Comparison of ENCODE assay signal across 19 mouse cellular contexts in genomic region chr11:119808647-119809280, GRCm38 (mm10).
A peak's percentile ranks its signal among the peaks of the same experiment; 100 is the strongest.
DNase-seq lines count a peak whose midpoint lies in the region; ATAC-seq and TF ChIP-seq lines count a peak whose summit lies in the region.
"Had no signal": no experiment of that assay in that cellular context is flagged by ENCODE, and none has a peak within 500 bp of the region (broad histone marks: within the 10 kb centered on the region; RNA-seq: fewer than 3 reads in every experiment).

No protein-coding gene starts in this region.

- DNase-seq in left cerebral cortex, adult 2 months (ENCODE audit: extremely low spot score in 1 of 2, low spot score in 2 of 2), result no peak
- no peak for DNase-seq in left cerebral cortex, adult 11 months (ENCODE audit: low spot score)
- DNase-seq in cerebellum, adult 11 months, result no peak
- DNase-seq in lung, postnatal 25 days (ENCODE audit: low spot score), result no peak
- DNase-seq: embryo, embryonic 11 days; heart, adult 18-20 months; layer of hippocampus, postnatal 36 days; liver, embryonic 13.5 days; lung, postnatal 4 days had no signal

- H3K27ac ChIP-seq in left cerebral cortex, adult 2 months, result peak overlapping the region; percentile 90
- peak overlapping the region; percentile 11 for H3K27ac ChIP-seq in cortical plate, adult 2 months (ENCODE audit: insufficient read depth, low read length)
- peak overlapping the region; percentile 32; the same call in 1 of the 2 replicates for H3K27ac ChIP-seq in embryonic facial prominence, embryonic 12.5 days
- H3K27ac ChIP-seq in limb, embryonic 12.5 days, result peak overlapping the region; percentile 66
- H3K27ac ChIP-seq: forebrain, embryonic 12.5 days; heart, embryonic 13.5 days; kidney, embryonic 15.5 days; limb, embryonic 13.5 days; liver, embryonic 13.5 days; stomach, postnatal 0 days had no signal

- H3K4me1 ChIP-seq in cortical plate, adult 2 months (ENCODE audit: control insufficient read depth, insufficient read depth, low read length), result peaks cover 13% of the 10 kb centered on the region
- H3K4me1 ChIP-seq in embryonic facial prominence, embryonic 12.5 days, result peaks cover 25% of the 10 kb centered on the region; the same call in 1 of the 2 replicates
- H3K4me1 ChIP-seq in limb, embryonic 12.5 days (replicated peaks), result peaks cover 42% of the 10 kb centered on the region
- H3K4me1 ChIP-seq: kidney, embryonic 15.5 days had no signal

- no peak overlapping the region for H3K4me2 ChIP-seq in embryonic facial prominence, embryonic 12.5 days (replicated peaks)
- H3K4me2 ChIP-seq in limb, embryonic 12.5 days, result peak overlapping the region; percentile 15
- H3K4me2 ChIP-seq: forebrain, embryonic 12.5 days; heart, embryonic 13.5 days; kidney, embryonic 15.5 days; limb, embryonic 13.5 days; liver, embryonic 13.5 days; lung, embryonic 14.5 days had no signal

- TF ChIP-seq POLR2A in cortical plate, adult 2 months (IDR thresholded peaks at IDR 0.05; ENCODE audit: extremely low read depth, insufficient read depth, low read length), result no peak

- H3K9me3 ChIP-seq in embryonic facial prominence, embryonic 12.5 days, result no peaks in the 10 kb centered on the region
- H3K9me3 ChIP-seq in limb, embryonic 12.5 days, result no peaks in the 10 kb centered on the region
- H3K9me3 ChIP-seq: forebrain, embryonic 12.5 days; heart, embryonic 13.5 days; kidney, embryonic 15.5 days; limb, embryonic 13.5 days; liver, embryonic 13.5 days had no signal

- intact Hi-C loops in left cerebral cortex, adult 2 months (cut with DNase I), result no loop called here

- no peak for ATAC-seq in embryonic facial prominence, embryonic 12.5 days (ENCODE audit: insufficient number of reproducible peaks, insufficient read depth, low FRiP score, low TSS enrichment)
- no peak for ATAC-seq in limb, embryonic 12.5 days (ENCODE audit: insufficient number of reproducible peaks, insufficient read depth, low FRiP score, low TSS enrichment, low read depth)
- ATAC-seq: midbrain, embryonic 16.5 days had no signal

- peaks cover 22% of the 10 kb centered on the region for H3K36me3 ChIP-seq in embryonic facial prominence, embryonic 12.5 days
- H3K36me3 ChIP-seq in limb, embryonic 12.5 days, result peaks cover 28% of the 10 kb centered on the region

- no peak overlapping the region for H3K9ac ChIP-seq in embryonic facial prominence, embryonic 12.5 days
- no peak overlapping the region for H3K9ac ChIP-seq in limb, embryonic 12.5 days (replicated peaks)
- H3K9ac ChIP-seq: forebrain, embryonic 12.5 days; heart, embryonic 13.5 days; kidney, embryonic 15.5 days; limb, embryonic 13.5 days; liver, embryonic 13.5 days; lung, embryonic 14.5 days had no signal

- no peaks in the 10 kb centered on the region for H3K27me3 ChIP-seq in embryonic facial prominence, embryonic 12.5 days
- peaks cover 11% of the 10 kb centered on the region; the same call in 1 of the 2 replicates for H3K27me3 ChIP-seq in limb, embryonic 12.5 days
- H3K27me3 ChIP-seq: forebrain, embryonic 12.5 days; heart, embryonic 13.5 days; kidney, embryonic 15.5 days; limb, embryonic 13.5 days; liver, embryonic 13.5 days had no signal

- WGBS in embryonic facial prominence, embryonic 12.5 days, result 61% methylated on average over 10 of the region's 10 CpGs
- 22% methylated on average over 10 of the region's 10 CpGs for WGBS in limb, embryonic 12.5 days

- no peak overlapping the region for H3K4me3 ChIP-seq in left cerebral cortex, adult 2 months
- no peak overlapping the region for H3K4me3 ChIP-seq in cortical plate, adult 2 months (ENCODE audit: insufficient read depth, low read length)
- no peak overlapping the region for H3K4me3 ChIP-seq in embryonic facial prominence, embryonic 12.5 days
- H3K4me3 ChIP-seq in limb, embryonic 12.5 days (replicated peaks), result no peak overlapping the region
- H3K4me3 ChIP-seq: forebrain, embryonic 12.5 days; heart, embryonic 13.5 days; kidney, embryonic 15.5 days; limb, embryonic 13.5 days; liver, embryonic 13.5 days had no signal

- no peak for TF ChIP-seq CTCF in left cerebral cortex, adult 2 months (IDR thresholded peaks at IDR 0.05)
- TF ChIP-seq CTCF in cortical plate, adult 2 months (IDR thresholded peaks at IDR 0.05; ENCODE audit: extremely low read depth, insufficient read depth, low read length), result no peak

Comparison
In these comparisons a context has a peak if more than half of its experiments do, and no peak if none do; other contexts are left out.
1. H3K27ac ChIP-seq: peak in every context shown above with its lines; median percentile 90 in left cerebral cortex, adult 2 months; 66 in limb, embryonic 12.5 days; 32 in embryonic facial prominence, embryonic 12.5 days; 11 in cortical plate, adult 2 months.